Mouse (Mus musculus) heart, embryonic 12.5 days (tissue): ENCODE measurements around the gene Mast4. TPM values are rescaled to one million over a fixed set of nuclear protein-coding genes. Genes with fewer than 3 reads are reported as not detected.

Experiments used
- ATAC-seq: fragments of 200-750 bp; cut with Nextera tagmentation; 2 replicates; pipeline ENCODE4 v1.8.0; 2017; ENCODE audit warnings: moderate TSS enrichment, moderate library complexity; ENCODE audit not compliant: insufficient number of reproducible peaks, low FRiP score
- H3K27ac ChIP-seq: fragments of 300-500 bp; sonication (generic); 2 replicates; pipeline ENCODE4 v1.5.1; 2016; ENCODE audit warnings: mild to moderate bottlenecking, moderate library complexity; ENCODE audit not compliant: poor library complexity, severe bottlenecking
- H3K27me3 ChIP-seq: fragments of 300-500 bp; sonication (generic); replicated peaks from 2 replicates; pipeline ENCODE4 v1.6.1; 2016; ENCODE audit warnings: mild to moderate bottlenecking, moderate library complexity
- H3K36me3 ChIP-seq: fragments of 300-500 bp; sonication (generic); 2 replicates; pipeline ENCODE4 v1.6.1; 2016; ENCODE audit warnings: mild to moderate bottlenecking, moderate library complexity
- H3K4me1 ChIP-seq: fragments of 300-500 bp; sonication (generic); replicated peaks from 2 replicates; pipeline ENCODE4 v1.6.1; 2016; ENCODE audit warnings: mild to moderate bottlenecking
- H3K4me2 ChIP-seq: fragments of 300-500 bp; sonication (generic); 2 replicates; pipeline ENCODE4 v1.6.1; 2016; ENCODE audit warnings: mild to moderate bottlenecking, moderate library complexity
- H3K4me3 ChIP-seq: fragments of 300-500 bp; sonication (generic); 2 replicates; pipeline ENCODE4 v1.5.1; 2016; ENCODE audit warnings: mild to moderate bottlenecking
- H3K9ac ChIP-seq: fragments of 300-500 bp; sonication (generic); 2 replicates; pipeline ENCODE4 v1.6.1; 2016; ENCODE audit warnings: mild to moderate bottlenecking, moderate library complexity
- H3K9me3 ChIP-seq: fragments of 300-500 bp; sonication (generic); replicated peaks from 2 replicates; pipeline ENCODE4 v1.6.1; 2016; ENCODE audit warnings: mild to moderate bottlenecking, moderate library complexity
- WGBS: fragments of 180-500 bp; shearing (Covaris S2); methylation state at CpG from one replicate; pipeline ENCODE4 v1.1.7; 2016; 5-methylcytosine and 5-hydroxymethylcytosine counted together
- polyA plus RNA-seq: library from polyadenylated mRNA; unstranded; fragments of >200 nt; fragmentation: Nextera tagmentation; extraction: Ambion mirVana; gene quantifications from 2 replicates; pipeline ENCODE4 v1.2.1, GENCODE M21; 2016

Gene Mast4
- polyA plus RNA-seq, 1 experiment from 2014 or later: 52.1 TPM

GRCm38 (mm10) chr13:102764218-102764617 lies 570.1 kb downstream of the Mast4 start:
- Histone ChIP-seq H3K4me2 (no peak overlapping the region), H3K4me1 (0 out of 2 replicates have a peak, but pooled peaks cover 12% of the 10 kb centered on the region), H3K36me3 (peaks cover 68% of the 10 kb centered on the region), H3K4me3 (no peak overlapping the region), H3K27ac (no peak overlapping the region), H3K27me3 (no peaks in the 10 kb centered on the region), H3K9me3 (no peaks in the 10 kb centered on the region), H3K9ac (no peak overlapping the region)
- no peak for ATAC-seq
- WGBS: 77% methylated on average over 1 of the region's 1 CpGs

- ATAC-seq: no peak
- Histone ChIP-seq H3K27ac (no peak overlapping the region), H3K4me2 (no peak overlapping the region), H3K4me3 (no peak overlapping the region), H3K36me3 (peaks cover 69% of the 10 kb centered on the region), H3K9ac (no peak overlapping the region), H3K4me1 (peaks cover 16% of the 10 kb centered on the region; the same call in 1 of the 2 replicates), H3K27me3 (no peaks in the 10 kb centered on the region), H3K9me3 (no peaks in the 10 kb centered on the region)
- WGBS: 87% methylated on average over 10 of the region's 10 CpGs
These were observed 572.1 kb downstream of the Mast4 start for GRCm38 (mm10) chr13:102762203-102762602.

- ATAC-seq: no peak
- WGBS: 86% methylated on average over 9 of the region's 9 CpGs
- H3K36me3 ChIP-seq: peaks cover 70% of the 10 kb centered on the region
These were observed 572.9 kb downstream of the Mast4 start for GRCm38 (mm10) chr13:102761410-102761809.

GRCm38 (mm10) chr13:102758021-102758420 lies 576.3 kb downstream of the Mast4 start:
- ATAC-seq: no peak
- Histone ChIP-seq H3K36me3 (peaks cover 59% of the 10 kb centered on the region), H3K4me3 (no peak overlapping the region), H3K9ac (no peak overlapping the region), H3K27me3 (no peaks in the 10 kb centered on the region), H3K27ac (no peak overlapping the region), H3K4me1 (peaks cover 11% of the 10 kb centered on the region; the same call in 1 of the 2 replicates), H3K4me2 (no peak overlapping the region), H3K9me3 (no peaks in the 10 kb centered on the region)
- WGBS: 89% methylated on average over 6 of the region's 6 CpGs

More at GRCm38 (mm10) chr13:102761410-102761809, 572.9 kb downstream of the Mast4 start:
- no peaks in the 10 kb centered on the region for H3K27me3 ChIP-seq
- no peak overlapping the region for H3K4me2 ChIP-seq
- no peak overlapping the region for H3K4me3 ChIP-seq
- H3K9ac ChIP-seq: no peak overlapping the region
- H3K9me3 ChIP-seq: no peaks in the 10 kb centered on the region
- H3K4me1 ChIP-seq: peaks cover 16% of the 10 kb centered on the region; the same call in 1 of the 2 replicates
- H3K27ac ChIP-seq: no peak overlapping the region

- Histone ChIP-seq H3K27me3 (no peaks in the 10 kb centered on the region), H3K36me3 (peaks cover 72% of the 10 kb centered on the region), H3K4me2 (no peak overlapping the region), H3K4me1 (peaks cover 11% of the 10 kb centered on the region; the same call in 1 of the 2 replicates), H3K27ac (no peak overlapping the region), H3K9me3 (no peaks in the 10 kb centered on the region), H3K4me3 (no peak overlapping the region), H3K9ac (no peak overlapping the region)
- 90% methylated on average over 8 of the region's 8 CpGs for whole genome bisulfite sequencing
- no peak for ATAC-seq
These were observed 578.2 kb downstream of the Mast4 start for GRCm38 (mm10) chr13:102756071-102756470.

GRCm38 (mm10) chr13:102755124-102755523 lies 579.2 kb downstream of the Mast4 start:
- WGBS: 93% methylated on average over 8 of the region's 8 CpGs

GRCm38 (mm10) chr13:102753714-102754556 lies 580.4 kb downstream of the Mast4 start:
- Histone ChIP-seq H3K4me1 (peaks cover 11% of the 10 kb centered on the region; the same call in 1 of the 2 replicates), H3K27ac (no peak overlapping the region), H3K27me3 (no peaks in the 10 kb centered on the region), H3K9me3 (no peaks in the 10 kb centered on the region), H3K4me2 (no peak overlapping the region), H3K4me3 (no peak overlapping the region), H3K9ac (no peak overlapping the region), H3K36me3 (peaks cover 73% of the 10 kb centered on the region)
- no peak for ATAC-seq
- 67% methylated on average over 19 of the region's 19 CpGs for WGBS

More at GRCm38 (mm10) chr13:102755124-102755523, 579.2 kb downstream of the Mast4 start:
- peaks cover 74% of the 10 kb centered on the region for H3K36me3 ChIP-seq
- no peak overlapping the region for H3K4me3 ChIP-seq
- H3K4me2 ChIP-seq: no peak overlapping the region
- no peak overlapping the region for H3K9ac ChIP-seq
- H3K27me3 ChIP-seq: no peaks in the 10 kb centered on the region
- no peaks in the 10 kb centered on the region for H3K9me3 ChIP-seq
- peaks cover 11% of the 10 kb centered on the region; the same call in 1 of the 2 replicates for H3K4me1 ChIP-seq
- H3K27ac ChIP-seq: no peak overlapping the region
- no peak for ATAC-seq

- no peak overlapping the region for H3K4me3 ChIP-seq
- no peaks in the 10 kb centered on the region for H3K9me3 ChIP-seq
- no peaks in the 10 kb centered on the region for H3K27me3 ChIP-seq
- H3K9ac ChIP-seq: no peak overlapping the region
- H3K4me1 ChIP-seq: peaks cover 10% of the 10 kb centered on the region; the same call in 1 of the 2 replicates
- 91% methylated on average over 10 of the region's 10 CpGs for WGBS
- H3K27ac ChIP-seq: no peak overlapping the region
- H3K36me3 ChIP-seq: peaks cover 72% of the 10 kb centered on the region
- ATAC-seq: no peak
- H3K4me2 ChIP-seq: no peak overlapping the region
These were observed 584.4 kb downstream of the Mast4 start for GRCm38 (mm10) chr13:102749891-102750290.

- H3K27me3 ChIP-seq: no peaks in the 10 kb centered on the region
These were observed 585.1 kb downstream of the Mast4 start for GRCm38 (mm10) chr13:102749194-102749593.

GRCm38 (mm10) chr13:102746803-102747561 lies 587.3 kb downstream of the Mast4 start:
- no peak overlapping the region for H3K9ac ChIP-seq
- H3K4me1 ChIP-seq: 0 out of 2 replicates have a peak, but pooled peaks cover 3% of the 10 kb centered on the region
- ATAC-seq: no peak
- no peaks in the 10 kb centered on the region for H3K9me3 ChIP-seq
- no peaks in the 10 kb centered on the region for H3K27me3 ChIP-seq
- no peak overlapping the region for H3K4me2 ChIP-seq
- H3K36me3 ChIP-seq: peaks cover 70% of the 10 kb centered on the region
- 88% methylated on average over 17 of the region's 17 CpGs for WGBS
- no peak overlapping the region for H3K4me3 ChIP-seq
- H3K27ac ChIP-seq: no peak overlapping the region

More at GRCm38 (mm10) chr13:102749194-102749593, 585.1 kb downstream of the Mast4 start:
- Histone ChIP-seq H3K4me1 (peaks cover 9% of the 10 kb centered on the region; the same call in 1 of the 2 replicates), H3K9me3 (no peaks in the 10 kb centered on the region), H3K9ac (no peak overlapping the region), H3K27ac (no peak overlapping the region), H3K36me3 (peaks cover 70% of the 10 kb centered on the region), H3K4me3 (no peak overlapping the region), H3K4me2 (no peak overlapping the region)
- whole genome bisulfite sequencing: 77% methylated on average over 6 of the region's 6 CpGs
- ATAC-seq: no peak
